Mouse (Mus musculus) liver, postnatal 0 days (tissue): Measurements from ENCODE around the gene Acot2. TPM values are rescaled to one million over a fixed set of nuclear protein-coding genes. Genes with fewer than 3 reads are reported as not detected.
"Not testable (repeated sequence)": the region's sequence is repeated elsewhere in the genome, so short reads cannot be mapped to it uniquely, and the experiment has no call there.

Source experiments
- ATAC-seq: fragments of 200-750 bp; cut with Nextera tagmentation; 2 replicates; pipeline ENCODE4 v1.8.0; 2017; ENCODE audit warnings: mild to moderate bottlenecking, moderate library complexity
- DNase-seq: peaks from one replicate; pipeline ENCODE4 v3.0.0-alpha.2; 2016
- H3K27ac ChIP-seq: fragments of 300-500 bp; sonication (generic); 2 replicates; pipeline ENCODE4 v1.5.1; 2014; ENCODE audit warnings: antibody characterized with exemption, moderate library complexity, mild to moderate bottlenecking, low read depth
- H3K27me3 ChIP-seq: fragments of 300-500 bp; sonication (generic); 2 replicates; pipeline ENCODE4 v1.6.1; 2014; ENCODE audit warnings: low read length, control low read depth, mixed read lengths; ENCODE audit not compliant: insufficient read depth
- H3K36me3 ChIP-seq: fragments of 300-500 bp; sonication (generic); replicated peaks from 2 replicates; pipeline ENCODE4 v1.6.1; 2014; ENCODE audit warnings: mild to moderate bottlenecking, control low read depth, low read length, moderate library complexity, mixed read lengths; ENCODE audit not compliant: insufficient read depth
- H3K4me1 ChIP-seq: fragments of 300-500 bp; sonication (generic); 2 replicates; pipeline ENCODE4 v1.6.1; 2014; ENCODE audit warnings: antibody characterized with exemption, mild to moderate bottlenecking, control low read depth; ENCODE audit not compliant: insufficient read depth
- H3K4me2 ChIP-seq: fragments of 300-500 bp; sonication (generic); 2 replicates; pipeline ENCODE4 v1.6.1; 2014; ENCODE audit warnings: low read depth, mild to moderate bottlenecking, low read length, moderate library complexity, mixed read lengths
- H3K4me3 ChIP-seq: fragments of 300-500 bp; sonication (generic); 2 replicates; pipeline ENCODE4 v1.5.1; 2014; ENCODE audit warnings: low read depth, low read length
- H3K9ac ChIP-seq: fragments of 300-500 bp; sonication (generic); replicated peaks from 2 replicates; pipeline ENCODE4 v1.6.1; 2014; ENCODE audit warnings: mild to moderate bottlenecking, moderate library complexity
- H3K9me3 ChIP-seq: fragments of 300-500 bp; sonication (generic); 2 replicates; pipeline ENCODE4 v1.6.1; 2016; ENCODE audit warnings: mild to moderate bottlenecking, control low read depth, low read length, mixed read lengths
- CTCF ChIP-seq: sonication (generic); IDR thresholded peaks from 2 replicates; pipeline ENCODE4 v1.5.1; 2016; ENCODE audit warnings: antibody characterized with exemption, low read depth
- EP300 ChIP-seq: IDR thresholded peaks from 2 replicates; pipeline ENCODE4 v1.6.1; 2016; ENCODE audit warnings: antibody characterized with exemption, low read depth, mild to moderate bottlenecking
- WGBS: fragments of 180-500 bp; shearing (Covaris S2); extraction: QIAGEN DNeasy Blood & Tissue Kit; methylation state at CpG from one replicate; pipeline ENCODE4 v1.1.7; 2014; ENCODE audit not compliant: insufficient replicate concordance; 5-methylcytosine and 5-hydroxymethylcytosine counted together
- polyA plus RNA-seq: library from polyadenylated mRNA; unstranded; fragments of >200 nt; fragmentation: Nextera tagmentation; extraction: Ambion mirVana; gene quantifications from 2 replicates; pipeline ENCODE4 v1.2.1, GENCODE M21; 2015

Acot2 gene
- polyA plus RNA-seq, 1 experiment from 2014 or later, result 39.4 TPM

DNA sequence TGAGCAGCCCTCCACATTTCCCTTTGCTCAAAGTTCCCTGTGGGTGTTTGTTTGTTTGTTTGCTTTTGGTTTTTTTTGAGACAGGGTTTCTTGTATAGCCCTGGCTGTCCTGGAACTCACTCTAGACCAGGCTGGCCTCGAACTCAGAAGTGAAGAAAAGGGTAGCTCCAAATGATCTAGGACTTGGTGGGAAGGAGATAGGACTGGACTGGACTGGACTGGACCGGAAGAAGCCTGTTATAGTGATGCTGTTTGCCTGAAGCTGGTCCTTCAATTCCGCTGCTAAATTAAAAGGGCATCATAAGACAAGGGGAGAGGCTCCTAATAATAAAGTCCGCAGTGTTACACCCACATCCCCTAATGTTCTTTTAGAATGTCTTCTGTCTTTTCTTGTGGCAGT lies 822 bp downstream of the Acot2 start:
- H3K27me3 ChIP-seq, result no peaks in the 10 kb centered on the region
- H3K9ac ChIP-seq, result peak overlapping the region; percentile 78
- no peaks in the 10 kb centered on the region; the same call in 1 of the 2 replicates for H3K9me3 ChIP-seq
- peak overlapping the region; percentile 93; the same call in 1 of the 2 replicates for H3K27ac ChIP-seq
- H3K36me3 ChIP-seq, result 0 out of 2 replicates have a peak, but pooled peaks cover 4% of the 10 kb centered on the region
- TF ChIP-seq EP300 (no peak), CTCF (no peak)
- H3K4me3 ChIP-seq, result peak overlapping the region; percentile 57
- ATAC-seq, result no peak
- no peak for DNase-seq
- H3K4me1 ChIP-seq, result peaks cover 11% of the 10 kb centered on the region
- 59% methylated on average over 4 of the region's 4 CpGs for WGBS
- peak overlapping the region; percentile 72 for H3K4me2 ChIP-seq

DNA sequence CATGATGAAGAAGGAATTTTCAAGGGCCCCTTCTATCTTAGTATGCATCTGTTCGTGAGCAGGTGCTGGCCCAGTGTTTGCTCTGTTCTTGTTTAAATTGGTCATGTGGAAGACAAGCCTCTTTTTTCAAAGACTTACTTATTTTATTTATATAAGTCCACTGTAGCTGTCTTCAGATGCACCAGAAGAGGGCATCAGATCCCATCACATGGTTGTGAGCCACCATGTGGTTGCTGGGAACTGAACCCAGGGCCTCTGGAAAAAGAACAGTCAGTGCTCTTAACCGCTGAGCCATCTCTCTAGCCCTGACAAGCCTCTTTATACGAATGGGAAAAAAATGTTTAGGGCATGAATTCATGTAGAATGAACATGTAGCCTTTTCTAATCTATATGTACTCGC lies 1.7 kb downstream of the Acot2 start:
- 85% methylated on average over 4 of the region's 4 CpGs for WGBS
- Histone ChIP-seq H3K4me1 (peaks cover 11% of the 10 kb centered on the region), H3K9ac (no peak overlapping the region), H3K36me3 (0 out of 2 replicates have a peak, but pooled peaks cover 4% of the 10 kb centered on the region), H3K27ac (no peak overlapping the region), H3K4me3 (no peak overlapping the region), H3K27me3 (no peaks in the 10 kb centered on the region), H3K9me3 (no peaks in the 10 kb centered on the region; the same call in 1 of the 2 replicates), H3K4me2 (no peak overlapping the region)
- DNase-seq, result no peak
- peak; percentile 20; the same call in 1 of the 2 replicates for TF ChIP-seq CTCF
- TF ChIP-seq EP300, result no peak
- ATAC-seq, result no peak

DNA sequence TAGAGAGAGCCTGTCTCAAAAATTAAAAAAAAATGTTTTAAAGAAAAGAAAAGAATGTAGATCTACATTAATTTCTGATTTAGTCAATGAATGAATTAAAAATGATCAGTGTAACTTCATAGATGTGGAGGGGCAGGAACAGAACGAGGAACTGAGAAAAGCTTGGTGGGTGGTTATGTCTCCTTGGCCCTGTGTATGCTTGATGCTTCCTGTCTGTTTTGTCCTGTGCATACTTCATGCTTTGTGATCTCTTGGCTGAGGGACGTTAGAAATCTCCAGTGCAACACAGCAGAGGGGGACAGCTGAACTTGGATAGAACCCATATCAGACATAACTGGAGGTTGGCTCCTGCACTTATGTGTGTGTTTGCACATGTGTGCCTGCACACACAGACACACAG lies 9.6 kb downstream of the Acot2 start:
- DNase-seq (no peak), ATAC-seq (no peak)
- 39% methylated on average over 2 of the region's 2 CpGs for WGBS
- H3K27me3 ChIP-seq, result no peaks in the 10 kb centered on the region
- 0 out of 2 replicates have a peak, but pooled peaks cover 3% of the 10 kb centered on the region for H3K4me1 ChIP-seq
- no peak overlapping the region for H3K27ac ChIP-seq
- H3K9me3 ChIP-seq, result no peaks in the 10 kb centered on the region
- no peak overlapping the region for H3K9ac ChIP-seq
- H3K4me2 ChIP-seq, result no peak overlapping the region
- no peak for TF ChIP-seq CTCF
- no peak for TF ChIP-seq EP300
- H3K4me3 ChIP-seq, result no peak overlapping the region
- H3K36me3 ChIP-seq, result 0 out of 2 replicates have a peak, but pooled peaks cover 4% of the 10 kb centered on the region

DNA sequence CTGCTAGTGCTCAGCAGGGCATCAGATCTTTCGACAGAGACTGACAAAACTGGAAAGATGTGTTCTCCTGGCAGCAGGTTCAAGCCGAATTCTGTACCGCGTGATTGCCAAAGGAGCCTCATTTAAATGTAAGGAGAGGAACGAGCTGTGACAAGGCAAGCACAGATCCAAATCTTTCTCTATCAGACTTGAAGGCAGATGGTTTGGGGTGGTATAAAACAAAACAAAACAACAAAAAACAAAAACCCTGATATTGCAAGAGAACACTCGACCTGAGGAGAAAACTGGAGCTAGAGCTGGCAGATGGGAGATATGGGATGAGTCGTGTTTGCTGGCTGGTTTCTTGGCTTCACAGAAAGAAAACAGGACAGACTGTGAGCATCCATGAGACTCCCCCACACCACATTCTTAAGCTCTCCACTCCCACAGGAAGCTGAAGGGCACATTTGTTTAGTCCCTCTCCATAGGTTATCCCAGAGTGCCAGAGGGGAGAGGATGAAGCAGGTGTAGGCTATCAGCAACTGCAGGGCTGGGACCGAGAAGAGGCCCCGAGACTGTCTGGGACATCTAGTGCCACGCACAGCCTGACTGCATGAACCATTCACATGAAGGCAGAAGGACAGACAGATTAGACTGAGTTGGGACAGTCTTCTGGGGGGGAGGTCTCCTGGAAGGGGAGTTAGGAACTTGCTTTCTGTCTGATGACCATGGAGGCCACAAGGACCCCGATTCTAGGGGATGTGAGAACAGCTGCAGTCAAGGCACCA lies 10.9 kb downstream of the Acot2 start:
- peak; percentile 14; the same call in 1 of the 2 replicates for ATAC-seq
- no peak overlapping the region for H3K27ac ChIP-seq
- no peak for DNase-seq
- H3K36me3 ChIP-seq, result no peaks in the 10 kb centered on the region
- WGBS, result 51% methylated on average over 11 of the region's 11 CpGs
- H3K4me2 ChIP-seq, result no peak overlapping the region
- no peaks in the 10 kb centered on the region; the same call in 1 of the 2 replicates for H3K9me3 ChIP-seq
- no peaks in the 10 kb centered on the region for H3K27me3 ChIP-seq
- no peak overlapping the region for H3K9ac ChIP-seq
- no peak overlapping the region for H3K4me3 ChIP-seq
- TF ChIP-seq CTCF, result no peak
- TF ChIP-seq EP300, result no peak
- 0 out of 2 replicates have a peak, but pooled peaks cover 3% of the 10 kb centered on the region for H3K4me1 ChIP-seq

DNA sequence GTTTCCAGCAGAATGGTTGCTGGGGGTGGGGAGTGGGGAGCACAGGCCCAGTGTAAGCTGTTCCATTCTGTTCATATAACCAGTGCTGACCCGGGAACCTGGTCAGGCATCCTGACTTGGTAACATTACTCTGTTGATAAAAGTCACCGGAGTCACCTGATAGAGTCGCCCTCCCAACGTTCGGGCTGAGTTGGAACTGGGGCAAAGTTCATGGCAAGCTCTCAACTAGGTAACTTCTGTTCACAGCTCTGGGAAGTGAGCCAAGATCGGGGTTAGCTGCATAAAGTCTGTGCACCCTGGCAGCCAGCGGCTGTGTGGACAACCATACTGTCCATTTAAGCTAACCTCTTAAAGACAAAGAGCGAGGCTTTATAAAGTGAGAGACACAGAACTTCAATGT lies 11.6 kb downstream of the Acot2 start:
- WGBS, result 50% methylated on average over 8 of the region's 8 CpGs
- not testable (repeated sequence) for H3K4me2 ChIP-seq, H3K9ac ChIP-seq, H3K27me3 ChIP-seq, H3K36me3 ChIP-seq, H3K9me3 ChIP-seq, H3K27ac ChIP-seq, H3K4me1 ChIP-seq, H3K4me3 ChIP-seq
- TF ChIP-seq EP300, result peak; percentile 73
- peak; percentile 79 for DNase-seq
- ATAC-seq, result peak; percentile 95

DNA sequence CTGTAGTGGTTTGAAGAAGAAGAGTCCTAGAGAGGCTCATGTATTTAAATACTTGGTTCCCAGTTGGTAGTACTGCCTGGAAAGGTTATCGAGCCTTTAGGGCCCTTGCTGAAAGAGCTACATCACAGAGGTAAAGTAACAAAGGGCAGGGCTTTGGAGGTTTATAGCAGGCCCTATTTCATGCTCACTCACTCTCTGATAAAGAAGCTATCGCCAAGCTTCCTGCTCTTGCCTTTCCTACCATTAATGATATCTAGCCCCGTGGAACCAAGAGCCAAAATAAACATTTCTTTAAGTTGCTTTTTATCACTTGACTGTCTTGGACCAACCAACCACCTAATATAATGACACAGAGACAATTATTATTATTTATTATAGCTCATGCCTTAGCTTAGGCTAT lies 12.8 kb downstream of the Acot2 start:
- ATAC-seq (no peak), DNase-seq (no peak)
- Histone ChIP-seq H3K27me3 (no peaks in the 10 kb centered on the region), H3K4me3 (no peak overlapping the region), H3K9ac (no peak overlapping the region), H3K4me2 (no peak overlapping the region), H3K27ac (no peak overlapping the region), H3K4me1 (0 out of 2 replicates have a peak, but pooled peaks cover 3% of the 10 kb centered on the region), H3K36me3 (no peaks in the 10 kb centered on the region), H3K9me3 (no peaks in the 10 kb centered on the region; the same call in 1 of the 2 replicates)
- no peak for TF ChIP-seq CTCF
- TF ChIP-seq EP300, result no peak
- 65% methylated on average over 3 of the region's 3 CpGs for WGBS
